Mouse (Mus musculus) liver (tissue): ENCODE results near the gene Ksr2.

Experiments
- DNase-seq: peaks from one replicate; pipeline ENCODE4 v3.0.0-alpha.2; 2020; ENCODE audit warnings: mixed read lengths

The Ksr2 gene

DNA sequence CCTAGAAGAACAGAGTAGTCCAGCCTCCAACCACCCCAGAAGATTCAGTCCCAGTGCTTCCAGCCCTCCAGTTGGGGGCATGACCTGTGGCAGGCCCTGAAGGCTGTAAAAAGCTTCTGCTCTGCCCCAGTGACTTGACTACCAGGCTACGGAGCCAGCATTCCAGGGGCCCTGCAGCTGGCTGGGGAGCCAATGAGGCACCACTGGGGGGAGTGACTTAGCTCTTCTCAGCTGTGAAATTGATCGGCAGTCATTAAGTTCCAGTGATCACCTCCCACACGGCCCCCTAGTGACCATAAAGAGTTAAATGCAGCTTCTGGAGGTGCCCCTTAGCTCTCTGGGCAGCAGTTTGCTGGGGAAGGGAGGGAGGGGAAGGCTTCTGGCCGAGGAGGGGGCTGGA is 213.1 kb downstream of the Ksr2 start:
- DNase-seq, result no peak

DNA sequence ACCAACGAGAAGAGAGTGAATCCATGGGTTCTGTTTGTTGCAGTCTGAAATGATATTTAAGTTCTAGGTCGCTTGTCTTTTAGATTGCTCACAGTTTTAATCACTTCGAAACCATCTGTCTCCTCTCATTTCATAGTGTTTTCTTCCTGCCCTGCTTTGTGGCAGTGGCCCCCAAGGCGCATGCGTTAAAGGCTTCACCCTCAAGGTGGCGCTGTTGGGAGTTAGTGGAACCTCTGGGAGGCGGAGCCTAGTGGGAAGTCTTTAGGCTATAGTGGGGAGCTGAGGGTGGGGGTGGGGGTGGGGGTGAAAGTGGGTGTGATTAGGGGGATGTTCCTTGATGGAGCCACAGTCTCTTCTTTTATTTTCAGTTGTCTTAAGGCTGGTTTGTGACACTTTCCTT is 214.6 kb downstream of the Ksr2 start:
- peak; percentile 30 for DNase-seq

DNA sequence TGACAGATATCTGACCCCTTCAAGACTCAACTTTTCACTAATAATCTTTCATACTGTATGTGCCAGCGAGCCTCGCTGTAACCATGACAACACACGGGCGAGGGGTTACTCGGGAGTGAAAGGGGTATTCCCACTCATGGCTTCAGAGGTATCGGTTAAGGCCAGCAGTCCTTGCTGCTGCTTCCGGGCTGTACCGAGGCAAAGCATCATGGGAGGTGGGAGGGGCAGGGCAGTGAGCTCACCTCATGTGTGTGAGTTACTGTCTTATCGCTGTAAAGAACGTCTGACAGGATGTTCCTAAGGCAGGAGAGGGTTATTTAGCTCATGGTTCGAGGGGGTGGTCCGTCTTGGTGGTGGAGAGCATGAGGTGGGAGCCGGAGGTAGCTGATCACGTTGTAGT is 215.8 kb downstream of the Ksr2 start:
- no peak for DNase-seq

DNA sequence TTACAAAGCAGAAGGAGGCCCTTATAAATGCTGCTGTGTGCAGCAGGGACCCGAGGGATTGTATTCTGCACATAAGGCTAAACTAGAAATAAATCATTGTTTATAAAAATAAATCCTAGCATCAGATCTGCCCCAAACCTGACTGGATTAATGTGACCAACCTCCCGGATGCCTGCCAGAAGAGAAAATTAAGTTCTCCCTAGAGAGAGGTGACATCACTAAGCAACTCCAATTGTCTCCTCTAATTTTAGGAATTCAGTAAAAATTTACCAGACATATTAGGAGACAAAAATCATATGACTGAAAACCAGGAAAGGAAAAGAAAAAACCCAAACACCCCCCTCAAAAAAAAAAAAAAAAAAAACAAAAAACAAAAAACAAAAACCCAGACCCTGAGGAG is 221.4 kb downstream of the Ksr2 start:
- DNase-seq, result no peak

GRCm38 (mm10) chr5:117635838-117636237 is 222.0 kb downstream of the Ksr2 start:
- DNase-seq, result no peak

GRCm38 (mm10) chr5:117641585-117641984 is 227.8 kb downstream of the Ksr2 start:
- no peak for DNase-seq

- DNase-seq, result no peak
These were observed 237.6 kb downstream of the Ksr2 start for GRCm38 (mm10) chr5:117651238-117651886.

GRCm38 (mm10) chr5:117658641-117659040 is 244.8 kb downstream of the Ksr2 start:
- DNase-seq, result no peak

DNA sequence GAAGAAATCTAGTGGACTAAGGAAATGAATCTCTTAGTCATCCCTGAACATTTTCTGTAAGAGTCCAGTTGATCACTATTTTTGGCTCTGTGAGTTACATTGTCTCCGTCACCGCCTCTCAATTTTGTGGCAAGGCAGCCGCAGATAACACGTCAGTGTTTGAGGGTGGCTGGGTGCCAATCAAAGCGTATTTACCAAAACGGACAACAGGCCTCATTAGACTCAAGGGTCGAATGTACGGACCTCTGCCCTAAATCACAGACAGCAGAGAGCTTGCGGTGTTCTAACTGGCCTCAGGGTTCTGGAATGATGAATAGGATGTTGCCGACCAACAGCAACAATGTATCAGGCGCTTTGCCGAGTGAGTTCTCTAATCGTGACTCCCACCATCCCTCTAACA is 245.8 kb downstream of the Ksr2 start:
- DNase-seq, result no peak

DNA sequence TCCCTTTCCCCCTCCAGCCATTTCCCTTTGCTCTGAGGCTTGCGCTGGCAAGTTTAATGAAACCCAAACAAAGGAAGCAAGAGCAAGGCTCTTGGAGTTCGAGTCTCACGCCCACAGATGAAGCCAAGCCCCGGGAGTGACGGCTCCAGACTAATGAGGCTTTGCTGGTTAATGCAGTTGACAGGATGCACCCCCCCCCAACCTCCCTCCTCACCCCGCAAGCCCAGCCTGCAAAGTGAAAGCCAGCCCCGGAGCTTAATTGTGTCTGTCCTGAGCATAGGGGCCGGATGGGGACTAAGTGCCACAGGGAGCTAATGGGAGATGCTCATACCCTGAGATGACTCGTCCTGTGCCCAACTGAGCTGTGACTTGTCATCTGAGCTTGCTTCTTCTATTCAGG is 251.4 kb downstream of the Ksr2 start:
- DNase-seq, result no peak

DNA sequence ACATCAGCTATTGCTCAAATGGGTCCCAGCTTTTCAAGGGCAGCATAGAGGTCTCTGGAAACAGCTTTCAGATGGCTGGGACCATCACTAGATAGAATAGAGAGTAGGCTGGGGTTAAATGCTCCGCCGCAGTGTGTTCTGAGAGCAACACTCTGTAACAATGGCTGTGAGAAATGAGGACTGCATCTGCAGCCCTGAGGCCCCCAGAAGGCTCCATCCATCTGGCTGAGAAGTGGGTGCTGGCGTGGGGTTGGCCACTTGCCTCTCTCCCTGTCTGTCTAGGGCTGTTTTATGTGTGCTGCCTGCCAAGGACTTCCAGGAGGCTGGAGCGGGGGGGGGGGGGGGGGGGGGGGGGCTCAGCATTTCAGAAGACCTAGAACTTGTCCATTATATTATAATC is 253.5 kb downstream of the Ksr2 start:
- DNase-seq, result no peak

- no peak for DNase-seq
These were observed 255.5 kb downstream of the Ksr2 start for GRCm38 (mm10) chr5:117669265-117669664.

DNA sequence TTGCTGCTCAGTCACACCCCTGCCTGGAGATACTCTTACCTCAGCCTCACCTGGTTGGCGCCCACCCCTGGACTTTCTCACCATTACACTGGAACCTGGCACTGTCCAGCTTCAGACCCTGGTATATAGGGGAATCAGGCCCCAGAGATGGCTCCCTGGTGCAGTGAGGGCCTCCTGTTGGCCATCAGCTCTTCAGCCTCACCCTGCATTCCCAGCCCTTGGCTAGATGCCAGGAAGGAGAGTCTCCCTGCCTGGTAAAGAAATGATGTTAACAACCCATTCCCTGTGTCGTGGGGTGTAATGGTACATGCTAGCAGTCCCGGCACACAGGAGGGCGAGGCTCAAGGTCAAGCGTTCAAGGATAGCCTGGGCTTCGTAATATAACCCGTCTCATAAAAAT is 256.0 kb downstream of the Ksr2 start:
- no peak for DNase-seq

DNA sequence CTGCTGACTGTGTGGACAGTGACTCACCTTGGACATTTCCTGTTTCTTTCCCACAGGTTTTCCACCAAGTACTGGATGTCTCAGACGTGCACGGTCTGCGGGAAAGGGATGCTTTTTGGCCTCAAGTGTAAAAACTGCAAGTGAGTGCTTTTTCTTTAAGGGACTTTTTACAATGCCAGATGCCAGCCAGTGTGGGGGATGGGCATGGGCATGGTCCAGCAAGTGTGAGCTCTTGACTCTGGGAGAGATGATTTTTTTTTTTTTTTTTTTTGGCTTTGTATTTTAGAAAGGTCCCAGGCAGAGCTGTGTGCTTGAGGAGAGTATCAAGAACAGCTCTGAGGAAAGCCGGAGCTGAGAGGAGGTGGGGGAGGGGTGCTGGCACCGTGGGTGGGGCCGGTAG is 257.6 kb downstream of the Ksr2 start:
- DNase-seq, result no peak

- no peak for DNase-seq
These were observed 262.0 kb downstream of the Ksr2 start for GRCm38 (mm10) chr5:117675840-117676239.

DNA sequence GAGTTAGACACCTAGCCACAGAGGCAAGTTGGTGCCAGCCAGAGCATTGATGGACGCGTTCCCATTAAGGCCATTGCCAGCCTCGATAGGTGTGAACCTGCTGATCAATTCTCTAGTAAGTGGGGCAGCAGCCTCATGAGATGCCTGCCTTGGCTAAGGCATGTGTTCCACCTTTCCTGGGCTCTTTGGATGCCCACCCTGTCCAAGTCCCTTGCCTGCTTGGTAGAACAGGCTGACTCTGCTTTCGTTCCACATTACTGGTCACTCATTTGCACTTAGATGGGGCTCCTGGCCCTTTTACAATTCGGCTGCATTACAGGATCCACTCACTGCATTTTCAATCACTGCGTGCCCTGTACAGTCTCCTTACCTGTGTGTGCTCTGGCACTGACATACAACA is 263.4 kb downstream of the Ksr2 start:
- DNase-seq, result no peak

DNA sequence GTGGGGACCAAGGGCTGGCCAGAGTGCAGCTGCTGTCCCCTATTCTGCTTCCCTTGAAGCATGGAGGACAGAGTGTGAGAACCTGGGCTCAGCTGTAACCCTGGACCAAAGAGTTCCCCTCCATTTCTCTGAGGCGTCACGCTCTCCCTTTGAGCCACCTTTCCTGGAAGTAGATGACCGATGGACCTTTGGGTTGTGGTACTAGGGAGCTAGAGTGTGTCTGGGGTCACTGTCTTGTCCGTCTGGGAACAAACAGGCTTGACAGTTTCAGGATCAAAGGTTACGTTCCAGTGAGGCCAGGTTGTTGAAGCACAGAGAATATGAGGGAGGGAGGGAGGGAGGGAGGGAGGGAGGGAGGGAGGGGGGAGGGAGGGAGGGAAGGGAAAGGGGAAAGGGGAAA is 264.6 kb downstream of the Ksr2 start:
- DNase-seq, result no peak

DNA sequence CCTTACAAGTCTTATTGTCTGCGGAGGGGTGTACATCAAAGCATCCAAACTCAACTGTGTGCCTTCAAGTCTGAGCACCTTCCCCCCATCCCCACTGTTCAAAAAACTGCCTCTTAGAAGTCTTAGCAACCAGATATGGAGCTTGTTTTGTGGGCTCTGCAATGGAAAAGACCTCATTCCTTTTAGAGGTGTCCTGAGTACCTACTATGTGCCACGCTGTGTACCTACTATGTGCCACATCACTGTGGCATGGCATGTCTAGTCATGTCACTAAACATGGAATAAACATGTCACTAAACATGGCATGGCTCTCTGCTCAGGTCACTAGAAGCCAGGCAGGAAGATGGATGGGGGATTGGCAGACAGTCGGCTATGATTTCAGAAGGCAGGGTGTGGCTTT is 268.4 kb downstream of the Ksr2 start:
- DNase-seq, result no peak

- DNase-seq, result no peak
These were observed 270.7 kb downstream of the Ksr2 start for GRCm38 (mm10) chr5:117684491-117684890.

- no peak for DNase-seq
These were observed 274.1 kb downstream of the Ksr2 start for GRCm38 (mm10) chr5:117687770-117688352.

DNA sequence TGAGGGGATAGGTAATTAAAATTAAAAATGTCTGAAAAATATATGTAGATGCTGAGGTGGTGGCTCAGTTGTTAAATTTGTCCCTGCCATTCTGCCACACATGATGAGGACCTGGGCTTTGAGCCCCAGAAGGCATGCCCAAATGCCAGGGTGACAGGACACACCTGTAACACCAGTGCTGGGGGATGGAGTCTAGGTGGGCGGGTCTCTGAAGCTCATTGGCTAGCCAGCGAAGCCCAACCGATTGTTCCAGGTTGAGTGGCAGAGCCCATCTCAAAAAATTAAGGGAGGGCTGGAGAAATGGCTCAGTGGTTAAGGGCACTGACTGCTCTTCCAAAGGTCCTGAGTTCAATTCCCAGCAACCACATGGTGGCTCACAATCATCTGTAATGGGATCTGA is 274.9 kb downstream of the Ksr2 start:
- DNase-seq, result no peak

- no peak for DNase-seq
These were observed 276.0 kb downstream of the Ksr2 start for GRCm38 (mm10) chr5:117689840-117690239.

GRCm38 (mm10) chr5:117691271-117691670 is 277.5 kb downstream of the Ksr2 start:
- no peak for DNase-seq

DNA sequence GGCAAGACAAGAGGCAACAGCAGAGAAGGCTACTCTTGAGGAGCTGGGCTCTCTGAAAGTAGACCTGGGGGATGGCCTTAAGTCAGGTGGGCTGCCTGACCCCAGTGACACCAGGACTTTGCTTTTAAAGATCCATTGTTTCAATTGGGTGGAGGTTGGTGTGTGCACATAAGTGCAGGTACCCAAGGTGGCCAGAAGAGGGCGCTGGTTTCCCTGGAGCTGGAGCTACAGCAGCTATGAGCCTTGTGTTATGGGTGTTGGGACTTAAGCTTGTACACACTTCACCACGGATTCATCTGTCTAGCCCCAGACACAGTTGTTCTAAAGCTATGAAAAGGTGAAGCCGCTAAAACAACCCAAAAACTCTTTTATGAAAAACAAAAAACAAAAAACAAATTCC is 279.8 kb downstream of the Ksr2 start:
- DNase-seq, result no peak

DNA sequence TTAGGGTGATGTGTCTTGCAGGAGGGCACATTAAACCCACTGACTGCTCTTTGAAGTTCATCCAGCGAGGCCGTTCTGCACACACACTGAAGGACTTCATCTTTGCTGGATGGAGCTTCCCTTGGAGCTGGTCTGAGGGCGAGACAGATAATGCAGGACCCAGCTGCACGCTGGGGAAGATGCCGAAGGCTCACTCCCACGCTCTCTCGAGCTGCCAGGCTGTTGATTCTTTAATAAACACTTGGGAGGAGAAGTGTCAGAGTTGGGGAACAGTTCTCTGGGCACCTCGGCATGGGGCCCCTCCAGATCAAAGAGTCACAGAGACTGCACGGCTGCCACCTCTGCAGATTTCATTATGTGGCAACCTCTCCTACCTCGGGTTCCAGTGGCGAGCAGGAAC is 280.8 kb downstream of the Ksr2 start:
- DNase-seq, result no peak
